Mouse (Mus musculus) ES-Bruce4 (cell line): ENCODE measurements at regions not wholly inside any gene's neighbourhood (a gene's known extent, or its start where the extent isn't known, plus 50 kb on each side); places are given as distances from the start of the nearest gene placed in this dataset.

Experiments
- EP300 ChIP-seq: IDR thresholded peaks from 2 replicates; pipeline ENCODE4 v1.6.1; 2011; ENCODE audit warnings: low read depth, low read length; ENCODE audit not compliant: insufficient read depth
- POLR2A ChIP-seq: IDR thresholded peaks from one replicate; pipeline ENCODE4 v1.8.1; 2011; ENCODE audit warnings: low read length; ENCODE audit not compliant: insufficient read depth

GRCm38 (mm10) chrX:77009336-77009735 is 406.6 kb upstream of the Cldn34d start:
- TF ChIP-seq EP300 (0 out of 2 replicates have a peak, but pooled peaks have one; percentile 14), POLR2A (no peak)
